Mouse (Mus musculus): Measurements from ENCODE around the gene Dop1b.
"Not testable (repeated sequence)": the region's sequence is repeated elsewhere in the genome, so short reads cannot be mapped to it uniquely, and the experiment has no call there.

The Dop1b gene

DNA sequence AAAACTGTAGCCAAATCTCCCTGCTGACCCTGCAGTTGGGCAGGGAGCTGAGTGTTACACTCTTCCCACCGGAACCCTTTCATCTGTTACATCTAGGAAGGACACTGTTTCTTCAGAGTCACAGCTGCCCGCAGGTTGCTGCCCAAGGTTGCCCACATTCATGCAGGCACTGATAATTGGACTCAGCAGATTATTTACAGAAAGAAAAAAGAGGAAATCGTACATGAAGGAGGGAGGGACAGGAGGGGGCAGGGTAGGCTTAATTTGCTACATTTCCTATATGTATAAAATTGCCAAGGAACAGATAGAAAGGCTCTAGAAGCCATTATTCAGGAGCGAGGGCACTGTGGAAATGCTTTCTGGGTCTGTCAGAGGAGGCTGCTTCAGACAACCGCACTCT is 44.9 kb downstream of the Dop1b start:
- DNase-seq (ENCODE audit: low spot score) = no peak

DNA sequence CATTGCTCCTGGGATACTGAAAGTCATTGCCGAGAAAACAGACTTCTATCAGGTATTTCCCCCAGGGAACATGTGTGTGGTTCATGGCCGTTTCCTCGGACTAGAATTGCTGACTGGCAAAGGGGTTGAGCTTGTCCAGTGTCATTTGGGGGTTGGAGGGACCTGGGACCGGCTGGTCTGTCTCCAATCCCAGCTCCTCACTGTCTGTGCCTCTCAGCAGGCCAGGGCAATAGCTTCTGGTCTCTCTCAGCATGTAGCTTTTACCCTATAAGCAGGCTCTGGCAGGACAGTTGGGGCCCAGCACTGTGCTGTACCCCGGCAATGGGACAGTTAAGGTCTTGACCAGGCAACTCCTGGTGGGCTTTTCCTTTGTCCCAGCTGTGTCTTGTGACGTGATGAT is 51.7 kb downstream of the Dop1b start:
- no peak for DNase-seq (ENCODE audit: low spot score)

- DNase-seq (ENCODE audit: low spot score) = no peak
These were observed 52.9 kb downstream of the Dop1b start for GRCm38 (mm10) chr16:93764597-93764996.

GRCm38 (mm10) chr16:93766956-93767355 is 55.3 kb downstream of the Dop1b start:
- peak; percentile 66 for DNase-seq (ENCODE audit: low spot score)

DNA sequence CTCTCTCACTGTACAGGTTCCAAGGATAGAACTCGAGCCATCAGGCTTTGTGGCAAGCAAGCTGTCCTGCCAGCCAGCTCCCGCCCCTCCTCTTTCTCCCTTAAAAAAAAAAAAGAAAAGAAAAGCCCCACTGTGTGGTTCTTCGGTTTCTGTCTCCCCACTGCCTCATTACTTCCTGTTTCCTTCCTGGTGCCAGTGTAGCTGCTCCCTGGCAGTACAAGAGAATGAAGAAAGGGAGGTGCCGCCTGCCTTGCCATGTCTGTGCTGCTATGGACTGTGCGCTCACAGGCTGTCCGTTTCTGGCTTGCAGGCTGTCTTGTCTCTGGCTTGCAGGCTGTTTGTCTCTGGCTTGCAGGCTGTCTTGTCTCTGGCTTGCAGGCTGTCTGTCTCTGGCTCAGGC is 55.8 kb downstream of the Dop1b start:
- DNase-seq (ENCODE audit: low spot score) = no peak

DNA sequence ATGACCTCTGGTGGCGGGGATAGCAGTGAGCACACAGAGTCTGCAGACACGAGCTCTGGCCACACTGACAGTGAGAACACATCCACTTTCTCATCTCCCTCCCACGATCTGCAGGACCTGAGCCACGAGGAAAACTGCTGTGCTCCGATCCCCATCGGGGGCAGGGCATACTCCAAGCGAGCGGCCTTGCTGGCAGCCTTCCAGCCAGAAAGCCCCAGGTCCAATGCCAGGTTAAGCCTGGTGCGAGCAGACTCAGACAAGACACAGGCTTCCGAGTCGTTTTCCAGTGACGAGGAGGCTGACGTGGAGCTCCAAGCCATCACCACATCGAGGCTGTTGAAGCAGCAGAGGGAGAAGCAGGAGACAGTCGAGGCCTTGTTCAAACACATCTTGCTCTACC is 57.9 kb downstream of the Dop1b start:
- no peak for DNase-seq (ENCODE audit: low spot score)

DNA sequence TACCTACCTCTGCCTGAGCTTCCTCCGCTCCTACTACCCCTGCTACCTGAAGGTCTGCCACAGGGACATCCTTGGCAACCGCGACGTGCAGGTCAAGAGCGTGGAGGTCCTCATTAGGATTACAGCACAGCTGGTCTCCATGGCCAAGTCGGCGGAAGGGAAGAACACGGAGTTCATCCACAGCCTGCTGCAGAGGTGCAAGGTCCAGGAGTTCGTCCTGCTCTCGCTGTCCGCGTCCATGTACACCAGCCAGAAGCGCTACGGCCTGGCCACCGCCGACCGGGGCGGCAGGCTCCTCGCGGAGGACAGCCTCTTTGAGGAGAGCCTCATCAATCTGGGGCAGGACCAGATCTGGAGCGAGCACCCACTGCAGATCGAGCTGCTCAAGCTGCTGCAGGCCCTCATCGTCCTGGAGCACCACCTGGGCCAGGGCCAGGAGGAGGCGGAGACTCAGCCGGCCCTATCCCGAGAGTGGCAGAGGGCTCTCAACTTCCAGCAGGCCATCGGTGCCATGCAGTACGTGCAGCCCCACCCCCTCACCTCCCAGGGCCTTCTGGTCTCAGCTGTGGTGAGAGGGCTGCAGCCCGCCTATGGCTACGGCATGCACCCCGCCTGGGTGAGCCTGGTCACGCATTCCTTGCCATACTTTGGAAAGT is 58.7 kb downstream of the Dop1b start:
- DNase-seq (ENCODE audit: low spot score) = no peak

GRCm38 (mm10) chr16:93774658-93775057 is 63.0 kb downstream of the Dop1b start:
- DNase-seq (ENCODE audit: low spot score) = no peak

DNA sequence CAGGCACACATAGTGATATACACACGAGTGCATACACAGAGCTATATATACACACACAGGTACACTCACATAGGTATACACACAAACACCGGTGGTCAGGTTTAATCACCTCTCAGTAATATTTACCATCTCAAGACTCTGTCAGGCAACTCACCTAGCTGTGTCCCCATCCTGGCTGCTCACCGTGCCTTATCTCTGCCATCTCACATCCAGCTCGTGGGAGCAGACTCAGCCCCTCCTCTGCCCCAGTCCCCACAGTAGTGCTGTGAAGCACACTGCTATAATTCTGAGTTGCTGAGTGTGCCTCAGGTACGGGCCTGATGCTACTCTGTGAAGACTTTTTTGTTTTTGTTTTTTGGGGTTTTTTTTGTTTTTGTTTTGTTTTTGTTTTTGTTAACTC is 64.8 kb downstream of the Dop1b start:
- DNase-seq (ENCODE audit: low spot score) = no peak

GRCm38 (mm10) chr16:93777247-93777999 is 65.7 kb downstream of the Dop1b start:
- no peak for DNase-seq (ENCODE audit: low spot score)

DNA sequence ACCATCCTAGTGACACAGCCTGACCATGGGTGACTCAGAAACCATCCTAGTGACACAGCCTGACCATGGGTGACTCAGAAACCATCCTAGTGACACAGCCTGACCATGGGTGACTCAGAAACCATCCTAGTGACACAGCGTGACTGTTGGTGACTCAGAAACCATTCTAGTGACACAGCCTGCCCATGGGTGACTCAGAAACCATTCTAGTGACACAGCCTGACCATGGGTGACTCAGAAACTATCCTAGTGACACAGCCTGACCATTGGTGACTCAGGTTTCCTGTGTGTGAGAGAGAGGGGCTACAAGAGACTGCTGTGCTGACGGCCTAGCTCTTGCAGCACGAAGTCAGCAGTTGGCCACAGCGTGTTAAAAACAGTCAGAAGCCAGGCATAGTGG is 66.7 kb downstream of the Dop1b start:
- not testable (repeated sequence) for DNase-seq (ENCODE audit: low spot score)

DNA sequence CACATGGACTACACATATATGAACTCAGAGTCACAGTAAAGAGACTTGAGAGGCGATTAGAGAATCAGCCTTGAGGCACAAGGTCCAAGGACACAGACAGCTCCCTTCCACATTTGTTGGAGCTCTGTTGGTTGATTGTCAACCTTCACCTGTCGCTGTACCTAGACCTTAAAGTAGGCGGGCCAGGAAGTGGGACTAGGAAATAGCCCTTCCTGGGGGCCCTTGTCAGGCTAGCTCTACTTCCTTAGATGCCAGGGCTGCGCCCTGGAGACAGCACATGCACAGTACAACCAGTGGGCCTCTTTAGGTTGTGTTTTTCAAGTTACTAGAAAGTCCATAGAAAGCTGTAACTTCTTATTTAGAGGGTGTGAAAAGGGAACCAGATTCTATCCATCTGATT is 67.8 kb downstream of the Dop1b start:
- DNase-seq (ENCODE audit: low spot score) = no peak

DNA sequence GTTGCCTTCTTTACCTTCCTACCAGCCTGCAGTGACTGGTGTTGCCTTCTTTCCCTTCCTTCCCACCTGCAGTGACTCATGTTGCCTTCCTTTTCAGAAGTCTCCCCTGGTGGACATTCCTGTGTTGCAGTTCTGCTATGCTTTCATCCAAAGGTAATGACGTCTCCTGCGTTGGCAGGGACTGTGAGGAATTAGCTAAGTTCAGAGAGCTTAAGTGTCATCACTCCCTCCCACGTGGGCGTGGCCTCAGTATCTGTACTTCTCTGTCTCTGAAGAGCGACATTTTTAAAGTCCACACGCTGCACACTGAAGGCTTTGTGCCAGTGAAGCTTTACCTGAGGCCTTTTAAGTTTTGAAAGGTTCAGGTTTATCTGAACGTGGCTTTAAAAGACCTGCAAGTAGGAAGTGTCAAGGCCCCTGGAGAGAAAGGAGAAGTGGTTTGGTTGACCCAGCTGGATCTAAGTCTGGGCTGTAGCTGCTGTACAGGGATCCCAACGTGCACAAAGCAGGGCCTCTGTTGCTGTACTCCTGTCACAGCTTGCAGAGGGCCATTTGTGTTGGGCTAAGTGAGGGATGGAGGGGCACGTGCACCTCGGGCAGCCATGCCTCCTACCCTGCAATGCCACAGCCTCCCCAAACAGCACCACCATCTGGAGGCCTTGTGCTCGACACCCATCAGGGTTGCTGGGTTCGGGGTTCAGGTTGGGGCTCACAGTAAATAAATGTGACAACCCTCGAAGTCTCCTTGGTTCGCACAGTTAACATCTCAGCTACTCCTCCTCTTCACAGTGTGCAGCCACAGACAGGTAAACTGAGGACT is 69.2 kb downstream of the Dop1b start:
- peak; percentile 33 for DNase-seq (ENCODE audit: low spot score)

- DNase-seq (ENCODE audit: low spot score) = no peak
These were observed 72.5 kb downstream of the Dop1b start for GRCm38 (mm10) chr16:93784175-93784574.

GRCm38 (mm10) chr16:93785805-93786204 is 74.1 kb downstream of the Dop1b start:
- DNase-seq (ENCODE audit: low spot score) = peak; percentile 96

DNA sequence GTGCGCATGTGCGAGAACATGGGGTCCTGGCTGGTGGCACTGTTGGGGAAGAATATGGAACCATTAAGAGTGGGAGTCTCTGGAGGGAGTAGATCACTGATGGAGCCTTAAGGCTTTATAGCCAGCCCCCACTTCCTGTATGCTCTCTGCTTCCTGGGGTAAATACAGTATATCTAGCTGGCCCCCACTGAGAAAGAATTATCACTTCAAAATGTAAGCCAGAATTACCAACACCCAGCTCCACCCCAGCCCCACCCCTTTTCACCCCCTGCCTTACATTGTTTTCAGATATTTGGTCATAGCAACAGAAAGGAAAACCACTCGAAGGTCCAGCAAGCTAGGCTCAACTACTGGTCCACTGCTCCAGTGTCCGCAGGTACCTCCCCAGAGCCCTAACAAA is 76.7 kb downstream of the Dop1b start:
- DNase-seq (ENCODE audit: low spot score) = no peak

- no peak for DNase-seq (ENCODE audit: low spot score)
These were observed 77.2 kb downstream of the Dop1b start for GRCm38 (mm10) chr16:93788881-93789280.

DNA sequence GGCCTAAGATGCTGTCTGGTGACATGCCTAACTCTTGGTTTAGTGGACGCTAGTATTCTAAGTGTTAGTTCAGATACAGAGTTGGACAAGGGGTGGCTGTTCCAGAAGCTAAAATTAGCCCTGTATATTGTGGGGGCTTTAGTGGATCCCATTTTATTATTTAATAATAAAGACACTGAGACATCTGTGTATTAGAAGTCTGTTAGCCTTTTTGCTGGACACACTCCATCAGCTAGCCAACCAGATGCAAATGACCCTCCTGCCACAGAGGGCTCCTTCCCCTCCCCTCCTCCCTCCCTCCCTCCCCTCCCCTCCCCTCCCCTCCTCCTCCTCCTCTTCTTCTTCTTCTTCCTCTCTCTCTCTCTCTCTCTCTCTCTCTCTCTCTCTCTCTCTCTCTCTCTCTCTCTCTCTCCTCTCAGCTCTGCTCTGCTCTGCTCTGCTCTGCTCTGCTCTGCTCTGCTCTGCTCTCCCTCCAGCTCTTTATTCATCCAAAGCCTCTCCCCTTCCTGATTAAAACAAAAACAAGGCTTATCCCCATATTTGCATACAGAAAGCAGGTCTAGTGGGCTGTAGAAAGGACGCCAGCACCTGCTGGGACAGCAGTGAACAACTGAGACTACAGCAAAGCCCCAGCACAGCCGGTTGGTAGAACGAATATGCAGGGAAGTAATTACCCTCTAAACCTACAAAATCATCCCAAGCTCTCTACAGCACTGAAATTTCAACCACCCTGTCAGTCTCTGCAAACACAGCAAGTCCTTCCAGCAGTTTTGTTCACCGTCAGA is 78.5 kb downstream of the Dop1b start:
- DNase-seq (ENCODE audit: low spot score) = no peak

GRCm38 (mm10) chr16:93792981-93793630 is 81.4 kb downstream of the Dop1b start:
- no peak for DNase-seq (ENCODE audit: low spot score)

DNA sequence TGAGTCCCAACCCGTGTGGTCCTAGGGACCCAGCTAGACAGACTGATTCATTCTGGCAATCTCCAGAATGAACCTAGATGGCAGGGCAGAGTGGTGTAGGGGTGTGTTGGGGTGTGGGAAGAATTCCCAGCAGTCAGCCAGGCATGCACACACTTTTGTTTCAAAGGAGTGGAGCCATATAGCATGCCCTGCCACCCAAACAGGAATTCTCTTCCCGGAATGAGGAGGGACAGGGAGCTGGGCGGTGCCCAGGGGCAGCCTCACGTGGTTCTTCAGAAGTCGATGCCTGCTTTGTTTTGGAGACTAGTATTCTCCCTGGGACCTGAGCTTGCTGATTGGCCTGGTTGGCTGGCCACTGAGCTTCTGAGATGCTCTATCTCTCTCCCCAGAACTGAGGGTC is 83.1 kb downstream of the Dop1b start:
- DNase-seq (ENCODE audit: low spot score) = no peak

DNA sequence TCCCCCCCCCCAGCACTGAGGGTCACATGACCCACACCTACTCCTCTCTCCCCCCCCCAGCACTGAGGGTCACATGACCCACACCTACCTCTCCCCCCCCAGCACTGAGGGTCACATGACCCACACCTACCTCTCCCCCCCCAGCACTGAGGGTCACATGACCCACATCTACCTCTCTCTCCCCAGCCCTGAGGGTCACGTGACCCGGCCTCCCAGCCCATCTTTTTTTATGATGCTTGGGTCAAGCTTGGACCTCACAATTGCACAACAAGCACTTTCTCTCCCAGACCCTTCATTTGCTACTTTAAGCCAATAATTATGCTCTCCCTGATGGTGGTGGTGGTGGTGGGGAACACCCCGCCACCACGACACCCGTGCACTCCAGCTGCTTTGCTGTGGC is 83.7 kb downstream of the Dop1b start:
- DNase-seq (ENCODE audit: low spot score) = no peak

Data from embryo, embryonic 10 days (tissue).